Comparison of ENCODE assay signal across 18 mouse cellular contexts in genomic region chr10:86332942-86333341, GRCm38 (mm10). TPM values are rescaled to one million over a fixed set of nuclear protein-coding genes. Genes with fewer than 3 reads are reported as not detected.
A peak's percentile ranks its signal among the peaks of the same experiment; 100 is the strongest.
DNase-seq lines count a peak whose midpoint lies in the region; ATAC-seq lines count a peak whose summit lies in the region.
"Had no signal": no experiment of that assay in that cellular context is flagged by ENCODE, and none has a peak within 500 bp of the region (broad histone marks: within the 10 kb centered on the region; RNA-seq: fewer than 3 reads in every experiment).

No protein-coding gene starts in this region.

- WGBS in hindbrain, embryonic 16.5 days, result 81% methylated on average over 3 of the region's 3 CpGs
- 92% methylated on average over 3 of the region's 3 CpGs for WGBS in hindbrain, embryonic 14.5 days
- WGBS in limb, embryonic 15.5 days, result 80% methylated on average over 3 of the region's 3 CpGs
- WGBS in limb, embryonic 10.5 days, result 80% methylated on average over 3 of the region's 3 CpGs
- 88% methylated on average over 3 of the region's 3 CpGs for WGBS in midbrain, embryonic 15.5 days

- ATAC-seq in erythroblast, adult 5-6 weeks (replicated peaks; ENCODE audit: low FRiP score, poor library complexity, severe bottlenecking), result no peak
- 0 out of 2 replicates have a peak, but pooled peaks have one; percentile 7 for ATAC-seq in hindbrain, embryonic 16.5 days
- no peak for ATAC-seq in hindbrain, embryonic 14.5 days (ENCODE audit: low FRiP score)
- ATAC-seq in limb, embryonic 15.5 days (ENCODE audit: insufficient number of reproducible peaks, low FRiP score, low TSS enrichment, low read depth), result no peak
- ATAC-seq in megakaryocyte-erythroid progenitor cell, adult 5-6 weeks (replicated peaks; ENCODE audit: low FRiP score, low TSS enrichment, poor library complexity, severe bottlenecking), result peak; percentile 71
- no peak for ATAC-seq in midbrain, embryonic 15.5 days (replicated peaks)
- ATAC-seq: CD4-positive, CD25-positive, alpha-beta regulatory T cell, adult 4 months; forebrain, embryonic 15.5 days; midbrain, embryonic 16.5 days had no signal

- no peak overlapping the region for H3K27ac ChIP-seq in hindbrain, embryonic 16.5 days (ENCODE audit: low read depth, low read length)
- no peak overlapping the region for H3K27ac ChIP-seq in hindbrain, embryonic 14.5 days
- 0 out of 2 replicates have a peak overlapping the region, but pooled peaks have one; percentile 89 for H3K27ac ChIP-seq in limb, embryonic 15.5 days
- no peak overlapping the region for H3K27ac ChIP-seq in limb, embryonic 10.5 days
- H3K27ac ChIP-seq in midbrain, embryonic 15.5 days, result no peak overlapping the region

- peaks cover 59% of the 10 kb centered on the region for H3K4me1 ChIP-seq in erythroblast, embryonic 14.5 days (ENCODE audit: control insufficient read depth)
- H3K4me1 ChIP-seq in hindbrain, embryonic 16.5 days (ENCODE audit: control insufficient read depth, insufficient read depth, low read depth, low read length), result peaks cover 9% of the 10 kb centered on the region
- peaks cover 5% of the 10 kb centered on the region; the same call in 1 of the 2 replicates for H3K4me1 ChIP-seq in hindbrain, embryonic 14.5 days (replicated peaks; ENCODE audit: control insufficient read depth, insufficient read depth, low read length)
- peaks cover 88% of the 10 kb centered on the region for H3K4me1 ChIP-seq in limb, embryonic 15.5 days
- peaks cover 56% of the 10 kb centered on the region for H3K4me1 ChIP-seq in limb, embryonic 10.5 days
- no peaks in the 10 kb centered on the region for H3K4me1 ChIP-seq in midbrain, embryonic 15.5 days

- no peak overlapping the region for H3K9ac ChIP-seq in hindbrain, embryonic 16.5 days (ENCODE audit: low read depth, low read length)
- H3K9ac ChIP-seq in hindbrain, embryonic 14.5 days, result no peak overlapping the region
- H3K9ac ChIP-seq in limb, embryonic 15.5 days, result no peak overlapping the region
- H3K9ac ChIP-seq in midbrain, embryonic 15.5 days, result no peak overlapping the region
- H3K9ac ChIP-seq: forebrain, embryonic 15.5 days had no signal

- H3K9me3 ChIP-seq in erythroblast, embryonic 14.5 days (ENCODE audit: control insufficient read depth, low read length), result no peaks in the 10 kb centered on the region
- no peaks in the 10 kb centered on the region for H3K9me3 ChIP-seq in hindbrain, embryonic 16.5 days (ENCODE audit: control insufficient read depth, low read length)
- H3K9me3 ChIP-seq in hindbrain, embryonic 14.5 days (ENCODE audit: control insufficient read depth, low read length), result no peaks in the 10 kb centered on the region
- no peaks in the 10 kb centered on the region for H3K9me3 ChIP-seq in limb, embryonic 15.5 days
- no peaks in the 10 kb centered on the region for H3K9me3 ChIP-seq in limb, embryonic 10.5 days (replicated peaks)
- no peaks in the 10 kb centered on the region for H3K9me3 ChIP-seq in midbrain, embryonic 15.5 days
- H3K9me3 ChIP-seq: forebrain, embryonic 15.5 days had no signal

- no peaks in the 10 kb centered on the region for H3K36me3 ChIP-seq in erythroblast, embryonic 14.5 days (ENCODE audit: control insufficient read depth)
- H3K36me3 ChIP-seq in hindbrain, embryonic 16.5 days (ENCODE audit: control insufficient read depth, insufficient read depth, low read length), result no peaks in the 10 kb centered on the region
- no peaks in the 10 kb centered on the region for H3K36me3 ChIP-seq in hindbrain, embryonic 14.5 days (replicated peaks; ENCODE audit: control insufficient read depth, insufficient read depth)
- no peaks in the 10 kb centered on the region for H3K36me3 ChIP-seq in limb, embryonic 15.5 days
- H3K36me3 ChIP-seq in limb, embryonic 10.5 days, result no peaks in the 10 kb centered on the region
- no peaks in the 10 kb centered on the region for H3K36me3 ChIP-seq in midbrain, embryonic 15.5 days (replicated peaks)
- H3K36me3 ChIP-seq: forebrain, embryonic 15.5 days had no signal

- H3K4me2 ChIP-seq in hindbrain, embryonic 16.5 days (ENCODE audit: low read length), result no peak overlapping the region
- H3K4me2 ChIP-seq in hindbrain, embryonic 14.5 days (replicated peaks), result no peak overlapping the region
- H3K4me2 ChIP-seq in limb, embryonic 15.5 days, result no peak overlapping the region
- no peak overlapping the region for H3K4me2 ChIP-seq in midbrain, embryonic 15.5 days
- H3K4me2 ChIP-seq: forebrain, embryonic 15.5 days had no signal

- H3K27me3 ChIP-seq in erythroblast, embryonic 14.5 days (ENCODE audit: control insufficient read depth), result no peaks in the 10 kb centered on the region
- no peaks in the 10 kb centered on the region for H3K27me3 ChIP-seq in hindbrain, embryonic 16.5 days (replicated peaks; ENCODE audit: control insufficient read depth, insufficient read depth, low read length)
- H3K27me3 ChIP-seq in hindbrain, embryonic 14.5 days (ENCODE audit: control insufficient read depth, insufficient read depth, low read length), result no peaks in the 10 kb centered on the region
- no peaks in the 10 kb centered on the region for H3K27me3 ChIP-seq in limb, embryonic 15.5 days
- no peaks in the 10 kb centered on the region for H3K27me3 ChIP-seq in limb, embryonic 10.5 days (ENCODE audit: low read depth, poor library complexity, severe bottlenecking)
- H3K27me3 ChIP-seq in midbrain, embryonic 15.5 days (replicated peaks), result no peaks in the 10 kb centered on the region
- H3K27me3 ChIP-seq: forebrain, embryonic 15.5 days had no signal

- no peak for DNase-seq in hindbrain, embryonic 14.5 days (ENCODE audit: low spot score)
- no peak for DNase-seq in limb, embryonic 10.5 days (ENCODE audit: low spot score)
- DNase-seq: cerebellum, postnatal 25 days; heart, postnatal 4 days; kidney, adult 11 months; layer of hippocampus, postnatal 36 days; retina, postnatal 1 day; thymus, adult 2 months had no signal

- H3K4me3 ChIP-seq in erythroblast, embryonic 14.5 days (replicated peaks), result peak overlapping the region; percentile 3
- no peak overlapping the region for H3K4me3 ChIP-seq in hindbrain, embryonic 16.5 days (ENCODE audit: low read length)
- no peak overlapping the region for H3K4me3 ChIP-seq in hindbrain, embryonic 14.5 days (replicated peaks; ENCODE audit: low read length)
- no peak overlapping the region for H3K4me3 ChIP-seq in limb, embryonic 15.5 days
- no peak overlapping the region for H3K4me3 ChIP-seq in limb, embryonic 10.5 days
- no peak overlapping the region for H3K4me3 ChIP-seq in midbrain, embryonic 15.5 days
- H3K4me3 ChIP-seq: forebrain, embryonic 15.5 days had no signal

RNA-seq across cellular contexts. Expression of gene Timp3, which starts 32.8 kb away (rescaled TPM):
- polyA plus RNA-seq in erythroblast, embryonic 14.5 days (2012), result 0.02 and 0.05 TPM in 2 replicates
- total RNA-seq in erythroblast, adult 5-6 weeks (2015; ENCODE audit: low replicate concordance), result 0.42 TPM in 1 of 2 replicates, not detected in the other
- 0.77 and 0.84 TPM in 2 replicates for total RNA-seq in erythroblast, adult 5-6 weeks (2017; ENCODE audit: low replicate concordance)
- polyA plus RNA-seq in hindbrain, embryonic 16.5 days (2015; fragmentation: Nextera tagmentation; extraction: Ambion mirVana), result 56.1 and 58.9 TPM in 2 replicates
- polyA plus RNA-seq in hindbrain, embryonic 14.5 days (2014; fragmentation: Nextera tagmentation; extraction: Ambion mirVana), result 42.5 and 45.1 TPM in 2 replicates
- polyA plus RNA-seq in limb, embryonic 15.5 days (2015; fragmentation: Nextera tagmentation; extraction: Ambion mirVana), result 85.5 and 93.5 TPM in 2 replicates
- polyA plus RNA-seq in limb, embryonic 10.5 days (2016; fragmentation: Nextera tagmentation; extraction: Ambion mirVana), result 28.9 and 43.5 TPM in 2 replicates
- 1.6 TPM in 1 of 2 replicates, not detected in the other for total RNA-seq in megakaryocyte-erythroid progenitor cell, adult 5-6 weeks (2014; fragmentation: Nextera tagmentation)
- 2.4 and 2.7 TPM in 2 replicates for total RNA-seq in megakaryocyte-erythroid progenitor cell, adult 5-6 weeks (2017)
- 31.1 and 33.9 TPM in 2 replicates for polyA plus RNA-seq in midbrain, embryonic 15.5 days (2015; fragmentation: Nextera tagmentation; extraction: Ambion mirVana)
- total RNA-seq: MEL had no signal
- polyA plus RNA-seq: CD4-positive, CD25-positive, alpha-beta regulatory T cell, adult 4 months had no signal

Comparison
In these comparisons a context has a peak if more than half of its experiments do, and no peak if none do; other contexts are left out.
1. ATAC-seq: peak in hindbrain, embryonic 16.5 days (single experiment) and megakaryocyte-erythroid progenitor cell, adult 5-6 weeks (single experiment); none in erythroblast, adult 5-6 weeks (single experiment), hindbrain, embryonic 14.5 days (single experiment), limb, embryonic 15.5 days (single experiment) and midbrain, embryonic 15.5 days (single experiment).
2. RNA of gene Timp3, which starts 32.8 kb away (polyA plus RNA-seq): 85.5 to 93.5 TPM in limb, embryonic 15.5 days, 56.1 to 58.9 TPM in hindbrain, embryonic 16.5 days, 42.5 to 45.1 TPM in hindbrain, embryonic 14.5 days, 28.9 to 43.5 TPM in limb, embryonic 10.5 days and 31.1 to 33.9 TPM in midbrain, embryonic 15.5 days; 0.02 to 0.05 TPM in erythroblast, embryonic 14.5 days; every median in the first group is over 10 times any median in the second.